Mouse (Mus musculus) CD4-positive helper T cell, adult 2 months (primary cell): ENCODE data around the gene Arl14.

Experiments used
- DNase-seq: peaks from one replicate; pipeline ENCODE4 v3.0.0-alpha.2; 2012; ENCODE audit warnings: low read depth, missing footprints, low spot score

Arl14 gene

GRCm38 (mm10) chr3:69221806-69222501 is at the start of gene Arl14:
Arl14 (plus strand) TSS chr3:69222419.
- no peak for DNase-seq

DNA sequence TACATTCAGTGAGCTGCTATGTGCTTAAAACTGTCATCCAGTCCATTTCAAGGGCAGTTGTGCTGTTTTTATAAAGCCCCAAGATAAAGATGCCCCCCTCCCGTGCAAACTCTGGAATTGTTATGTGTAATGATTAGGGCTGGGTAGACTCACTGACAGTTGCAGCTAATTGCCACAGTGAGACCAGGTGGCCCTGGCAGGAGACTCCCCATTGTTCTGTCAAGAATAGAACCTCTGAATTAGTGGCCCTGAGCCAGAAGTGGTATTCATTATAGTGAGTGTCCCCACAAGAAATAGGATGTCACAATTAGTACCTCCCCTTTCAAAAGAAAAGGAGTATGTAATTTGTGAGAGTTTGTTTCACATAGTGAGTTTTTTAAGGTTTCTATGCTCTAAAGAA is 47.0 kb upstream of the Arl14 start:
- DNase-seq = no peak

DNA sequence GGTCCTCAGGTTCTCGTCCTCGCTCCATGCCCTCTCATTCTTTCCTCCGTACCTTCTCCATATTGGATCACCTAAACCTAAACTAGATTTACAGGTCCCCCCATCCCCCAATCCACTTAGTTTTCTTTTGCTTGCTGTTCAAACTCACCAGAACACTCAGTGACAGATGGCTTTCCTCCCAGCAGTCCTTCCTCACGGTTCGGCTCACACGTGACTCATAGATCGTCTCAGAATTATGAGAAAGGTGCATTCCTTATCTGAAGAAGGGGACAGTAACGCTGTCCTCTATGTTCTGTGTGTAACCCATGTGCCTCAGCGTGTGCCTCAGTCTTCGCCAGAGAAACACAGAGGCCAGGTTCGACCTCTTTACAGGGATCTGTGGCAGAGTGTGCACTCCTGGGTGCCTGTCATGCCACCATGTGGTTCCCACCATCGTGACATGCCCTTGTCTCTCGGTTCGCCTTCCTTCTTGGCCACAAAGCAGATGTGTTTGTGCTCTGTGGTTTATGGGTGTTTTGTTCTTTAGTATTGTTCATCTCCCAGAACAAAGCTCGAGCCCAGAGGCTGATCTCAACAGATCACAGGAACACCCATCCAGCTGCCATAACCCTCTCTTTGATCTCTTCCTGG is 44.9 kb upstream of the Arl14 start:
- peak; percentile 88 for DNase-seq

GRCm38 (mm10) chr3:69177914-69178313 is 44.3 kb upstream of the Arl14 start:
- no peak for DNase-seq

DNA sequence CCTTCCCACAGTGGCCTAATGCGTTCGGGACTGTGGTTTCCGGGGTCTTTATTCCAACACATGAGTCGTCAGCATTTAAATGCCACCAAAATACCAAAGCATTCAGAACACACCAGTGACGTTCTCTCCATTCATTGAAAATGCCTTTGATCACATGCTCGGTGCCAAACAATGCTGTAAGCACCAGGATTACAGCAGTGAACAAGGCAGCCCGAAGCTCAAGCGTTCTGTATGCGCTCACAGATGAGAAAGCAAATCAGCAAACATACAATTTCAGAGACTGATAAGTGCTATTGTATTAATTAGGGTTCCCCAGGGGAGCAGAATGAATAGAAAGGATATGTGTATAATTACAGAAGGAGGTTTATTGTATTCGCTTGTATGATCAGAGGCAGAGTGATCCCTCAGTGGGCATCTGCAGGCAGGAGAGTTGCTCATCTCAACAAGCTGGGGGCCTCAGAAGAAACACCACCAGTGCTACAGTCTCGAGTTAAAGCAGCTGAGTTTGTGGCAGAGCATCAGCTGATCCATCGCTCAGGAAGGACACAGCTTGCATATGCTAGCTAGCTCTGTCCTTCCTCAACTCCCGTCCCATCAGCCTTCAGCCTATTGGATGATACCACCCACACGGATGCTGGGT is 43.7 kb upstream of the Arl14 start:
- no peak for DNase-seq

GRCm38 (mm10) chr3:69181531-69181930 is 40.7 kb upstream of the Arl14 start:
- no peak for DNase-seq

DNA sequence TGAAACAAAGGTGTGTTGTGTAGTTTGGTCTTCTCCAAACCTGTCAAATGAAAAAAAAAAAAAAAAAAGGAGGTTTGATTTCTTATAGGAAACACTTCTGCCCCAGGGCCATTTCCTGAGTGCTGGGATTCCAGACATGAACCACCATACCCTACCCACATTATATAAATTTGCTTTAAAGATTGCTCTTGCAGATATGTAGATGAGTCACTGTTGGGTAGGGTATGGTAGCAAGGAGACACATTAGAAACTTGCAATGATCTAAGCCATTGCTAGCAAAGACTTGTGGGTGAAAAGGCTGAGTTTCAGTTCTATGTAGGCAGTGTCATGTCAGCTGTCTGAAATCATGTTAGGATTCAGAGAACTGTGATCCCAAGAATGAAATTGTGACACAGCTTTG is 40.0 kb upstream of the Arl14 start:
- DNase-seq = no peak

- DNase-seq = no peak
These were observed 37.0 kb upstream of the Arl14 start for GRCm38 (mm10) chr3:69185244-69185643.

GRCm38 (mm10) chr3:69186031-69186430 is 36.2 kb upstream of the Arl14 start:
- DNase-seq = no peak

DNA sequence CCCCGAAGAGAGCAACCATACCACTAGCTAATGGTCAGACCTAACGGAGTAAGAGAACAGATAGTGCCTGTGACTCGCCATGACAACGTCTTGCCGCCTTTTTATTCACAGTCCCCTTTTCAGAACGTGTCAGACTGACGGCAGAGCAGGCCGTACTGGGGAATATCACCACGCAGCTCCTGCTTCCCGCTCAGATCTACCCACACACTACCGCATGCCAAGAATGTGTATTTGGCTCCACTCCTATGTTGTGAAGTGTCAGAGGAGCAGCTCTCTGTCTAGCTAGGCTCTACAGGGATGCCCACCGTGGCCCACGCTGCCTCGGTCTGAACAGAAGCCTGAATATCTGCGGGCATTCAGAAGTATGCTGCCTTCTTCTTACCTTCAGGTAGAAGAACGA is 35.6 kb upstream of the Arl14 start:
- no peak for DNase-seq

DNA sequence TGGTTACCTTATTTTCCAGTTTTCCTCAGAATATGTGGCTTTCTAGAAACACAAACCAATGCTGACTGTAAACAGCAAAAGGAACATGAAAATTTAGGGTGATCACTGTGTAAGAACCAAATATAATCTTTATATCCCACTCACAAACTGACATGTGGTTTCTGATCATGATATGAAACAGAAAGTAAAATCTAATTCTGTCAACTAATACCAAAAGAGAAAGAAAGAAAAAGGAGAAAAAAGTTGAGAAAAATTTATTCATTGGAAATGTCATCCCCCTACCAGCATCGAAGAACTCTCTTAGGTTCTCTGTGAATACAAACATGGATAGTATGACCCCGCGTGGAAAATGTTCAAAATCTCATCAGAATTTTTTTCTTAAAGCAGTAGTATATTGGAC is 29.2 kb upstream of the Arl14 start:
- DNase-seq = no peak

GRCm38 (mm10) chr3:69194496-69194895 is 27.7 kb upstream of the Arl14 start:
- no peak for DNase-seq

DNA sequence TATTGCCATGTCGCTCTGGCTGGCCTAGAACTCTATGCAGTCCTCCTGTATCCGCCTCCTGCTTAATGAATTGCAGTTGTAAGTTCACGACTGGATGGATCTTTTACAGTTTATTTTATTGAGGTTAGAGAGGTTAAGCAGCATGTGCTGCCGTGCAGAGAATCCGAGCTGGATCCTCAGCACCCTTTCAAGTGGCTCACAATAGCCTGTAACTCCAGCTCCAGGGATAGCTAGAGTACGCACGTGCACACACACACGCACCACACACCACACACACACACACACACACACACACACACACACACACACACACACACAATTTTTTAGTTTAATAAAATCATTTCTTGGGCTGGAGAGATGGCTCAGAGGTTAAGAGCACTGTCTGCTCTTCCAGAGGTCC is 27.0 kb upstream of the Arl14 start:
- DNase-seq = no peak

GRCm38 (mm10) chr3:69198098-69198497 is 24.1 kb upstream of the Arl14 start:
- no peak for DNase-seq

GRCm38 (mm10) chr3:69200251-69200650 is 22.0 kb upstream of the Arl14 start:
- no peak for DNase-seq

DNA sequence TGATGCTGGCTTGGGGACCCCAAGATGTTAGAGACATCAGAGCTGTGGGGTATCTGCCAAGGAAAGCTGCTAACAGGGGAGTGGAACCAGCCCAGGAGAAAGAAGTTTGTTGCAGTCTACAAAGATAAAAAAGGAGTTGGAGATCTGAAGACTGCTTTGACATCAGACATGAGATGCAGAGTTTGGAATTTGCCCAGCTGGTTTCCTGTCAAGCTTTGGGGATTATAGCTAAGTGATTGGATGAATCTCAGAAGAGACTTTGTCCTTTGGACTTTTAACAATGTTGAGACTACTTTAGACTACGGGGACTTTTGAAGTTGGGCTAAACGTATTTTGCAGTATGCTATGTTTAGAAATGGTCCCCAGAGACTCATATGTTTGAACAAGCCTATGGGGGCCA is 21.0 kb upstream of the Arl14 start:
- no peak for DNase-seq

DNA sequence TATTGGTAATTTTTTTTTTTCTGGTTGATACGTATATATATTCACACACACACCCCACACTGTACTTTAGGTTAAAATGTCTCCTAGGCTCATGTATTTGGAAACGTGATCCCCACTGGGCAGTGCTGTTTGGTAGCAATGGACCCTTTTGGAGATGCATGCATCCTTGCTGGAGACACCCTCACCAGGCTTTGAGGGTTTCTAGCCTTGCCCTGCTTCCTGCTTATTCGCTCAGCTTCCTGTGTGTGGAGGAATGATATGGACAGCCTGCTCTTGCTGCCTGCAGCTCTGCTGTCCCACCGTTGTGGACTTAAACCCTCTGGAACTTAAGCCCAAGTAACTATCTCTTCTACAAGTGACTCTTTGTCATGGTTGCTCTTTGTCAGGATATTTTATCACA is 19.3 kb upstream of the Arl14 start:
- no peak for DNase-seq

DNA sequence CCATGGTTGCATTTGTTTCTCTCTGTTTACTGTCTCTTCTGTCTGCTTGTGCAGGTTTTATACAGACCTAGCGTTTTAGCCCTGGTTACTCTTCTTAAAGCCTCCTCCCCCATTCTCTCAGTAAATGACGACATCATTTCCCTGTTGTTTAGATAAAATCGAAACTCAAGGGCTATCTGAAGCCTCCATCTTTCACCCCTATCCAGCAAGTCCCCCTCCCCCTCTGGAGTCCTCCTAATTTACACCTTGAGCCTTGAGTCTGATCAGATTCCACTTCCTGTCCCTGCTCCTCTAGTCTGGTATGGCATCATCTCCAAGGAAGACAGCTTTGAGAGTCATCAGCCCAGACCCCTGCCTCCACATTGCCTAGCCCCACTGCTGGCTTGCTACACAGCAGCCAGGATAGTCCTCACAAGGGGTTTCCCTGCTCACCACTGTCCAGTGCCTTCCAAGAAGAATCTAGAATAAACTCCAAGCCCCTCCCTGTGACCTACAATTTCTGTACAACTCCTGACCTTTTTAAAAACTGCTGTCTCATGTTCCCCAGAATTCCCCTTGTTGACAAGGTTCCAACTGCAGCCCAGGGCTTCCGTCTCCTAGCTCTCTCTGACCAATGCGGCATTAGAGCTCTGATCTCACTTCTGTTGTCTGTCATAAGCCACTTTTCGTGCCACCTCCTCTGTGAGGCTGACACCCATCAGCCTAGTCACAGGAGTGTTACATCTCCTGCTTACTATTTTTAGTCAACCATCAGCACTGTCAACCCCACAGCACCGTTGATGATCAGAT is 16.8 kb upstream of the Arl14 start:
- DNase-seq = peak; percentile 83

DNA sequence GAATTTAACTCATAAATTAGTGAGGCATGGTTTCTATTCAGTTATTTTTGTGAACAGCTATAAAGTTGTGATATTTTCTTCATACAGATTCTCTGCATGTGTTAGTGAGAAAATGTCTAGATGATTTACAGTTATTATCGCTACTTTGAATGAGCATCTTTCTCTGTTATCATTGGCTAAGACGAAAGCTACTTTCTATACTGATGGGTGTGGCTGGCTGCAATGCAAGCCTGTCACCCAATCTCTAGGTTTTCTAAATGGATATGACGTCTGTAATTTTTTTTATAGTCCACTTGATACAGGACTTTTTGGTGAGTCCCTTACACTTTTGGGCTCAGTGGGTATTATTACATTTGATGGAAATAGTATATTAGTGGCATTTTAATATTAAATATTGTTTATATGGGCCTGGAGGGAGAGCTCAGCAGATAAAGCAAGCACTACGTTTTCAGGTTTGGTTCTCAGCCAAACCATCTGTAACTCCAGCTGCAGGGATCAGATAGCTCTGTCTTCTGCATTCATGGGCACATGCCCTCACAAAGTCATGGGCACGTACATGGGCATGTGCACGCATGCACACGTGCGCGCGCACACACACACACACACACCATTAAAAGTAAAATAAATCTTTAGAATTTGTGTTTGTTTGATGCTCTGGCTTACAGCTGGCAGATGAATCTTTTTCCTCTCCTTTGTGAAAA is 15.9 kb upstream of the Arl14 start:
- peak; percentile 46 for DNase-seq

DNA sequence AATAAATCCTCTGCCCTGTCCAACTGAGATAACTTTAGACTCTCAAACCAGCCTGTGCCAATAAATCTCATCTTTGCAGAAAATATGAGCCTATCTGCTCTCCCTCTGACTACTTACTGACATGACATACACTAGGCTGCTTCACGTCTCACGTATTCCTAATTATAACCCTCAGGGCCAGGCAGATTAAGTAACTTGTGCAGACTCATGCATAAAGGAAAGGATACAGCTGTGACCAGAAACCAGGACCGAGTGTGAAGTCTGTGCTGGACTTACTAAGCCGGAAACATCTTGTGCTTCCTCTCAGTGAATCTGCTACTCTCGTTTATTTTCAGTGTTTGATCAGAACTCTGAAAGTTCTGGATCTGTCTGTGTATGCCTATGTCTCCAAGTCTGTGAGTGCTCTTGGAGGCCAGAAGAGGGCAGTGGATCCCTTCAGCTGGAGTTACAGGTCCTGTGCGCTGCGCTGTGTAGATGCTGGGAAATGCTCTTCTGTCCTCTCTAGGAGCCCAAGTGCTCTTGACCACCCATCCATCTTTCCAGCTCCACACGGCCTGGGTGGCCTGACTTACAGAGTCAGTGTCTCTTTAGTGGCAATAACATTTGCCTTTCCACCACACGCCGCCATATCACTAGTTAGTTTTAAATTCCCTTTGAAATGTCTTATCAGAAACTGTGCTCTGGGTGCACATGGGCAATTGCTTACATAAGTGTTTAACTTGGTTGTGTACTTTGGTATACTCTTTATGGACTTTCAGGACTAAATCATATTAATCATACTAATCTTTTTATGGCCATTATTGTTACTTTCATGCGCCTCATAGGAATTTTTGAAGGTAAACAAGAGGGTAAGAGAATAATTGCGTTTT is 13.5 kb upstream of the Arl14 start:
- peak; percentile 38 for DNase-seq

- DNase-seq = no peak
These were observed 10.0 kb upstream of the Arl14 start for GRCm38 (mm10) chr3:69212246-69212645.
